Comparison of ENCODE assay signal across 34 mouse cellular contexts in genomic region chr10:21796386-21796785, GRCm38 (mm10).
"Had no signal": no experiment of that assay in that cellular context is flagged by ENCODE, and none has a peak within 500 bp of the region (broad histone marks: within the 10 kb centered on the region; RNA-seq: fewer than 3 reads in every experiment).

No protein-coding gene starts in this region.

- H3K36me3 ChIP-seq: heart, embryonic 10.5 days; heart, embryonic 12.5 days; heart, embryonic 13.5 days; heart, embryonic 15.5 days; hindbrain, embryonic 10.5 days; hindbrain, embryonic 12.5 days; hindbrain, embryonic 13.5 days; hindbrain, embryonic 15.5 days; intestine, embryonic 15.5 days; kidney, embryonic 15.5 days had no signal

- DNase-seq: heart, postnatal 10 days; heart, postnatal 14 days; heart, postnatal 36 days; heart, postnatal 4 days; kidney, adult 11 months; kidney, adult 18-20 months; kidney, adult 2 months; kidney, adult 9 months; kidney, postnatal 10 days; kidney, postnatal 14 days; kidney, postnatal 25 days; kidney, postnatal 36 days; kidney, postnatal 4 days; layer of hippocampus, adult 9-11 months; layer of hippocampus, postnatal 36 days had no signal

- H3K9me3 ChIP-seq: heart, embryonic 10.5 days; heart, embryonic 12.5 days; heart, embryonic 13.5 days; heart, embryonic 15.5 days; hindbrain, embryonic 10.5 days; hindbrain, embryonic 12.5 days; hindbrain, embryonic 13.5 days; hindbrain, embryonic 15.5 days; intestine, embryonic 15.5 days; kidney, embryonic 15.5 days had no signal

- H3K27me3 ChIP-seq: heart, embryonic 12.5 days; heart, embryonic 13.5 days; heart, embryonic 15.5 days; hindbrain, embryonic 12.5 days; hindbrain, embryonic 13.5 days; hindbrain, embryonic 15.5 days; intestine, embryonic 15.5 days; kidney, embryonic 15.5 days had no signal

- ATAC-seq: hindbrain, embryonic 16.5 days; hindbrain, postnatal 0 days; inflammation-experienced regulatory T-cells, adult 6 months; intestine, embryonic 15.5 days; intestine, embryonic 16.5 days; intestine, postnatal 0 days had no signal

- H3K27ac ChIP-seq: heart, embryonic 10.5 days; heart, embryonic 13.5 days; heart, embryonic 15.5 days; hindbrain, embryonic 10.5 days; hindbrain, embryonic 12.5 days; hindbrain, embryonic 13.5 days; hindbrain, embryonic 14.5 days; hindbrain, embryonic 15.5 days; hindbrain, postnatal 0 days; intestine, embryonic 15.5 days; kidney, embryonic 15.5 days; kidney, postnatal 0 days; layer of hippocampus, adult 2 months; left cerebral cortex, adult 2 months had no signal

- H3K9ac ChIP-seq: heart, embryonic 12.5 days; heart, embryonic 13.5 days; heart, embryonic 15.5 days; hindbrain, embryonic 12.5 days; hindbrain, embryonic 13.5 days; hindbrain, embryonic 14.5 days; hindbrain, embryonic 15.5 days; intestine, embryonic 15.5 days; kidney, embryonic 15.5 days had no signal

- H3K4me3 ChIP-seq: heart, embryonic 10.5 days; heart, embryonic 12.5 days; heart, embryonic 13.5 days; heart, embryonic 15.5 days; hindbrain, embryonic 10.5 days; hindbrain, embryonic 12.5 days; hindbrain, embryonic 13.5 days; hindbrain, embryonic 15.5 days; intestine, embryonic 15.5 days; kidney, embryonic 15.5 days; layer of hippocampus, adult 2 months; left cerebral cortex, adult 2 months had no signal

- H3K4me1 ChIP-seq: heart, embryonic 10.5 days; heart, embryonic 12.5 days; heart, embryonic 13.5 days; heart, embryonic 15.5 days; intestine, embryonic 15.5 days; kidney, embryonic 15.5 days had no signal

- H3K4me2 ChIP-seq: heart, embryonic 12.5 days; heart, embryonic 13.5 days; heart, embryonic 15.5 days; hindbrain, embryonic 12.5 days; hindbrain, embryonic 13.5 days; hindbrain, embryonic 14.5 days; hindbrain, embryonic 15.5 days; intestine, embryonic 15.5 days; kidney, embryonic 15.5 days had no signal
